ENCODE assay signal across 8 mouse cellular contexts in genomic region chr9:52049605-52050004, GRCm38 (mm10). TPM values are rescaled to one million over a fixed set of nuclear protein-coding genes. Genes with fewer than 3 reads are reported as not detected.
DNase-seq lines count a peak whose midpoint lies in the region; ATAC-seq and TF ChIP-seq lines count a peak whose summit lies in the region.

No protein-coding gene starts in this region.

- H3K4me2 ChIP-seq in kidney, embryonic 16.5 days (replicated peaks; ENCODE audit: low read depth, low read length), result peak overlapping the region; percentile 57
- peak overlapping the region; percentile 56 for H3K4me2 ChIP-seq in hindbrain, embryonic 15.5 days
- peak overlapping the region; percentile 71 for H3K4me2 ChIP-seq in myocyte (ENCODE audit: low read depth)

- H3K79me2 ChIP-seq in myocyte (ENCODE audit: control insufficient read depth, insufficient read depth), result peaks cover 61% of the 10 kb centered on the region

- TF ChIP-seq POLR2A in bone marrow macrophage, adult 2 months (IDR thresholded peaks at IDR 0.05; ENCODE audit: borderline replicate concordance, low read depth, low read length), result no peak
- no peak for TF ChIP-seq POLR2A in myocyte (IDR thresholded peaks at IDR 0.05; ENCODE audit: insufficient read length, low read depth)

- no peaks in the 10 kb centered on the region for H3K36me3 ChIP-seq in kidney, embryonic 16.5 days (ENCODE audit: insufficient read depth, low read length)
- H3K36me3 ChIP-seq in hindbrain, embryonic 15.5 days, result no peaks in the 10 kb centered on the region
- no peaks in the 10 kb centered on the region for H3K36me3 ChIP-seq in myocyte (ENCODE audit: control insufficient read depth, insufficient read depth)

- no peak for DNase-seq in kidney, postnatal 36 days
- DNase-seq in layer of hippocampus, adult 11-12 months (ENCODE audit: low spot score), result no peak
- DNase-seq in urinary bladder, postnatal 10 days (ENCODE audit: low spot score), result no peak
- DNase-seq in urinary bladder, adult 2 months (ENCODE audit: low spot score), result no peak

- peak overlapping the region; percentile 60 for H3K9ac ChIP-seq in kidney, embryonic 16.5 days (replicated peaks; ENCODE audit: low read length)
- H3K9ac ChIP-seq in hindbrain, embryonic 15.5 days, result peak overlapping the region; percentile 81

- H3K27ac ChIP-seq in kidney, embryonic 16.5 days (ENCODE audit: low read length), result no peak overlapping the region
- no peak overlapping the region for H3K27ac ChIP-seq in bone marrow macrophage, adult 2 months (ENCODE audit: insufficient read depth, low read depth, low read length)
- H3K27ac ChIP-seq in hindbrain, embryonic 15.5 days (replicated peaks), result no peak overlapping the region

- peaks cover 31% of the 10 kb centered on the region for H3K4me1 ChIP-seq in kidney, embryonic 16.5 days (ENCODE audit: insufficient read depth, low read length)
- H3K4me1 ChIP-seq in bone marrow macrophage, adult 2 months (ENCODE audit: control insufficient read depth, insufficient read depth, low read length), result peaks cover 13% of the 10 kb centered on the region
- H3K4me1 ChIP-seq in hindbrain, embryonic 15.5 days (replicated peaks), result peaks cover 29% of the 10 kb centered on the region

- no peaks in the 10 kb centered on the region for H3K9me3 ChIP-seq in kidney, embryonic 16.5 days (ENCODE audit: low read length)
- no peaks in the 10 kb centered on the region for H3K9me3 ChIP-seq in hindbrain, embryonic 15.5 days

- no peak for ATAC-seq in kidney, embryonic 16.5 days (ENCODE audit: low FRiP score, low TSS enrichment)
- ATAC-seq in hindbrain, embryonic 15.5 days (ENCODE audit: low FRiP score, low read depth), result no peak

- no peaks in the 10 kb centered on the region for H3K27me3 ChIP-seq in kidney, embryonic 16.5 days (ENCODE audit: insufficient read depth, low read length)
- H3K27me3 ChIP-seq in hindbrain, embryonic 15.5 days, result no peaks in the 10 kb centered on the region
- no peaks in the 10 kb centered on the region for H3K27me3 ChIP-seq in myocyte (ENCODE audit: control insufficient read depth, insufficient read depth, insufficient read length)

- 1% methylated on average over 3 of the region's 3 CpGs for WGBS in kidney, embryonic 16.5 days
- WGBS in hindbrain, embryonic 15.5 days, result under 1% methylated on average over 3 of the region's 3 CpGs

- TF ChIP-seq CTCF in bone marrow macrophage, adult 2 months (IDR thresholded peaks at IDR 0.05; ENCODE audit: low read depth, low read length), result no peak

- H3K4me3 ChIP-seq in kidney, embryonic 16.5 days (ENCODE audit: low read length), result peak overlapping the region; percentile 96
- H3K4me3 ChIP-seq in bone marrow macrophage, adult 2 months (ENCODE audit: insufficient read depth, low read length), result peak overlapping the region; percentile 97
- H3K4me3 ChIP-seq in hindbrain, embryonic 15.5 days, result peak overlapping the region; percentile 85
- peak overlapping the region; percentile 42 for H3K4me3 ChIP-seq in myocyte

- H3ac ChIP-seq in myocyte (ENCODE audit: control insufficient read depth, insufficient read length), result no peak overlapping the region

TF ChIP-seq in myocyte, 11 proteins besides CTCF, POLR2A, EP300 and RAD21:
- TF ChIP-seq TCF3 (IDR thresholded peaks at IDR 0.05; ENCODE audit: insufficient read length, low read depth), result no peak
- no peak for TF ChIP-seq TCF12 (IDR thresholded peaks at IDR 0.05; ENCODE audit: insufficient read depth, poor library complexity, severe bottlenecking)
- no peak for TF ChIP-seq CEBPB (IDR thresholded peaks at IDR 0.05; ENCODE audit: insufficient read depth, poor library complexity, severe bottlenecking)
- TF ChIP-seq MYOD1 (IDR thresholded peaks at IDR 0.05; ENCODE audit: control insufficient read depth in 1 of 3, insufficient read length in 2 of 3, low read depth in 2 of 3), result no peak
- no peak for TF ChIP-seq MYOG (IDR thresholded peaks at IDR 0.05; ENCODE audit: control insufficient read depth in 1 of 3, insufficient read depth in 1 of 3, insufficient read length in 2 of 3, low read depth in 2 of 3)
- TF ChIP-seq MAX (IDR thresholded peaks at IDR 0.05; ENCODE audit: low read depth), result no peak
- no peak for TF ChIP-seq E2F4 (IDR thresholded peaks at IDR 0.05; ENCODE audit: insufficient read depth)
- TF ChIP-seq USF1 (IDR thresholded peaks at IDR 0.05; ENCODE audit: low read depth), result no peak
- no peak for TF ChIP-seq POLR2AphosphoS2 (IDR thresholded peaks at IDR 0.05; ENCODE audit: insufficient read length, low read depth)

RNA-seq across cellular contexts. Expression of gene Rdx, which starts 2.6 kb away (rescaled TPM):
- polyA plus RNA-seq in kidney, embryonic 16.5 days (2015; fragmentation: Nextera tagmentation; extraction: Ambion mirVana), result 119 and 122 TPM in 2 replicates
- polyA plus RNA-seq in bone marrow macrophage, adult 2 months (2012; ENCODE audit: insufficient read depth, insufficient read length, missing spikeins), result 51.3 and 51.7 TPM in 2 replicates
- polyA plus RNA-seq in hindbrain, embryonic 15.5 days (2015; fragmentation: Nextera tagmentation; extraction: Ambion mirVana), result 78.3 and 85.7 TPM in 2 replicates
- 28.7 TPM for polyA plus RNA-seq in myocyte (2012; fragmentation: generic; extraction: Trizol)
- 38.1 and 48.3 TPM in 2 replicates for polyA plus RNA-seq in urinary bladder, adult 2 months (2012; rRNA removed)

Comparison
In these comparisons a context has a peak if more than half of its experiments do, and no peak if none do; other contexts are left out.
1. H3K4me3 ChIP-seq: peak in every context shown above with its lines; median percentile 97 in bone marrow macrophage, adult 2 months; 96 in kidney, embryonic 16.5 days; 85 in hindbrain, embryonic 15.5 days; 42 in myocyte.